Mouse (Mus musculus) embryo, embryonic 11 days (tissue): ENCODE data around the gene Kcne2.
A peak's percentile ranks its signal among the peaks of the same experiment; 100 is the strongest.

Source experiments
- DNase-seq: peaks from one replicate; pipeline ENCODE4 v3.0.0-alpha.2; 2015

Gene Kcne2

GRCm38 (mm10) chr16:92292101-92292500 lies at the start of gene Kcne2:
Kcne2 (plus strand) TSS chr16:92292389.
- DNase-seq = no peak

GRCm38 (mm10) chr16:92245909-92246308 lies 46.3 kb upstream of the Kcne2 start:
- DNase-seq = no peak

- DNase-seq = no peak
Measured at GRCm38 (mm10) chr16:92246974-92247373, 45.2 kb upstream of the Kcne2 start.

GRCm38 (mm10) chr16:92247700-92248099 lies 44.5 kb upstream of the Kcne2 start:
- no peak for DNase-seq

- no peak for DNase-seq
Measured at GRCm38 (mm10) chr16:92249681-92250080, 42.5 kb upstream of the Kcne2 start.

- DNase-seq = no peak
Measured at GRCm38 (mm10) chr16:92250452-92250851, 41.7 kb upstream of the Kcne2 start.

- DNase-seq = no peak
Measured at GRCm38 (mm10) chr16:92254316-92254715, 37.9 kb upstream of the Kcne2 start.

GRCm38 (mm10) chr16:92267861-92268260 lies 24.3 kb upstream of the Kcne2 start:
- no peak for DNase-seq

GRCm38 (mm10) chr16:92274516-92274915 lies 17.7 kb upstream of the Kcne2 start:
- no peak for DNase-seq

GRCm38 (mm10) chr16:92275526-92275925 lies 16.7 kb upstream of the Kcne2 start:
- DNase-seq = no peak

GRCm38 (mm10) chr16:92282671-92283070 lies 9.5 kb upstream of the Kcne2 start:
- no peak for DNase-seq

- no peak for DNase-seq
Measured at GRCm38 (mm10) chr16:92285068-92285467, 7.1 kb upstream of the Kcne2 start.

GRCm38 (mm10) chr16:92286609-92287008 lies 5.6 kb upstream of the Kcne2 start:
- DNase-seq = peak; percentile 88

GRCm38 (mm10) chr16:92288778-92289177 lies 3.4 kb upstream of the Kcne2 start:
- DNase-seq = peak; percentile 24

- no peak for DNase-seq
Measured at GRCm38 (mm10) chr16:92290045-92290444, 2.1 kb upstream of the Kcne2 start.

GRCm38 (mm10) chr16:92294267-92294970 lies 2.2 kb downstream of the Kcne2 start:
- DNase-seq = no peak

- no peak for DNase-seq
Measured at GRCm38 (mm10) chr16:92295328-92295727, 3.1 kb downstream of the Kcne2 start.

GRCm38 (mm10) chr16:92300649-92301411 lies 8.6 kb downstream of the Kcne2 start, which contains the start of gene Smim11:
Smim11 (plus strand) TSS chr16:92301286.
- peak; percentile 99 for DNase-seq

GRCm38 (mm10) chr16:92301412-92301806 lies 9.2 kb downstream of the Kcne2 start:
- DNase-seq = peak; percentile 41

- DNase-seq = no peak
Measured at GRCm38 (mm10) chr16:92301989-92302388, 9.8 kb downstream of the Kcne2 start.

- DNase-seq = no peak
Measured at GRCm38 (mm10) chr16:92302506-92302905, 10.3 kb downstream of the Kcne2 start.

- no peak for DNase-seq
Measured at GRCm38 (mm10) chr16:92305519-92305918, 13.3 kb downstream of the Kcne2 start.

GRCm38 (mm10) chr16:92307947-92308346 lies 15.8 kb downstream of the Kcne2 start:
- no peak for DNase-seq

- no peak for DNase-seq
Measured at GRCm38 (mm10) chr16:92309126-92309525, 16.9 kb downstream of the Kcne2 start.
